Mouse (Mus musculus) myocyte (in vitro differentiated cells): Measurements from ENCODE around the gene Med15.
"Not testable (repeated sequence)": the region's sequence is repeated elsewhere in the genome, so short reads cannot be mapped to it uniquely, and the experiment has no call there.

Experiments used
- CEBPB ChIP-seq: IDR thresholded peaks from 2 replicates; pipeline ENCODE4 v1.6.1; 2011; ENCODE audit warnings: mild to moderate bottlenecking, moderate library complexity; ENCODE audit not compliant: poor library complexity, insufficient read depth, severe bottlenecking
- MAX ChIP-seq: IDR thresholded peaks from one replicate; pipeline ENCODE4 v1.6.1; 2011; ENCODE audit warnings: low read depth, mild to moderate bottlenecking, control low read depth
- MYOD1 ChIP-seq, 3 experiments: IDR thresholded peaks; one replicate each; pipeline ENCODE4 v1.6.1; 2011; ENCODE audit warnings: control low read depth in 2 of 3, low read depth in 2 of 3, mild to moderate bottlenecking in 2 of 3, moderate library complexity in 1 of 3; ENCODE audit not compliant: insufficient read length in 2 of 3, control insufficient read depth in 1 of 3
- POLR2A ChIP-seq: IDR thresholded peaks from one replicate; pipeline ENCODE4 v1.6.1; 2011; ENCODE audit warnings: low read depth, mild to moderate bottlenecking, control low read depth, moderate library complexity; ENCODE audit not compliant: insufficient read length
- POLR2AphosphoS2 ChIP-seq: IDR thresholded peaks from one replicate; pipeline ENCODE4 v1.6.1; 2011; ENCODE audit warnings: low read depth, control low read depth; ENCODE audit not compliant: insufficient read length

GRCm38 (mm10) chr16:17734872-17735271 is 2.2 kb upstream of the Med15 start:
- peak in 2 of 3 experiments; percentile 60 to 73 for TF ChIP-seq MYOD1 (IDR thresholded peaks at IDR 0.05; ENCODE audit: control insufficient read depth in 1 of 3, insufficient read length in 2 of 3, low read depth in 2 of 3)
- not testable (repeated sequence) for TF ChIP-seq MAX, CEBPB, POLR2AphosphoS2, POLR2A
